Mouse (Mus musculus): Measurements from ENCODE around the gene 1700092M07Rik. TPM values are rescaled to one million over a fixed set of nuclear protein-coding genes. Genes with fewer than 3 reads are reported as not detected.
A peak's percentile ranks its signal among the peaks of the same experiment; 100 is the strongest.

Gene 1700092M07Rik
- polyA plus RNA-seq, 1 experiment: 2.2 TPM

- TF ChIP-seq POLR2A (IDR thresholded peaks at IDR 0.05; ENCODE audit: insufficient read depth, low read length): no peak
- no peak for TF ChIP-seq CTCF (IDR thresholded peaks at IDR 0.05; ENCODE audit: low read depth, low read length)
- no peak for TF ChIP-seq EP300 (IDR thresholded peaks at IDR 0.05; ENCODE audit: insufficient read depth, low read depth, low read length)
- peak overlapping the region; percentile 96 for H3K27ac ChIP-seq (ENCODE audit: insufficient read depth, low read length)
- no peaks in the 10 kb centered on the region for H3K27me3 ChIP-seq (ENCODE audit: control insufficient read depth, insufficient read depth, low read length, poor library complexity, severe bottlenecking)
- peak overlapping the region; percentile 72 for H3K4me3 ChIP-seq (ENCODE audit: low read depth, low read length)
- H3K9ac ChIP-seq (ENCODE audit: low read depth, poor library complexity, severe bottlenecking): peak overlapping the region; percentile 81
- peaks cover 54% of the 10 kb centered on the region for H3K36me3 ChIP-seq (ENCODE audit: control insufficient read depth, insufficient read depth, low read length, poor library complexity, severe bottlenecking)
- no peaks in the 10 kb centered on the region for H3K9me3 ChIP-seq (replicated peaks; ENCODE audit: control insufficient read depth, insufficient read depth, low read length, poor library complexity, severe bottlenecking)
- H3K4me1 ChIP-seq (ENCODE audit: control insufficient read depth, insufficient read depth, low read length): no peaks in the 10 kb centered on the region
These were observed 29.0 kb upstream of the 1700092M07Rik start for GRCm38 (mm10) chr19:8711506-8711905.

GRCm38 (mm10) chr19:8711949-8712869 lies 28.3 kb upstream of the 1700092M07Rik start:
- Histone ChIP-seq H3K27ac (ENCODE audit: insufficient read depth, low read length) (peak overlapping the region; percentile 96), H3K9ac (ENCODE audit: low read depth, poor library complexity, severe bottlenecking) (peak overlapping the region; percentile 81), H3K9me3 (replicated peaks; ENCODE audit: control insufficient read depth, insufficient read depth, low read length, poor library complexity, severe bottlenecking) (no peaks in the 10 kb centered on the region), H3K4me1 (ENCODE audit: control insufficient read depth, insufficient read depth, low read length) (no peaks in the 10 kb centered on the region), H3K36me3 (ENCODE audit: control insufficient read depth, insufficient read depth, low read length, poor library complexity, severe bottlenecking) (peaks cover 49% of the 10 kb centered on the region), H3K27me3 (ENCODE audit: control insufficient read depth, insufficient read depth, low read length, poor library complexity, severe bottlenecking) (no peaks in the 10 kb centered on the region), H3K4me3 (ENCODE audit: low read depth, low read length) (peak overlapping the region; percentile 81)
- TF ChIP-seq CTCF (IDR thresholded peaks at IDR 0.05; ENCODE audit: low read depth, low read length) (no peak), EP300 (IDR thresholded peaks at IDR 0.05; ENCODE audit: insufficient read depth, low read depth, low read length) (no peak), POLR2A (IDR thresholded peaks at IDR 0.05; ENCODE audit: insufficient read depth, low read length) (no peak)

DNA sequence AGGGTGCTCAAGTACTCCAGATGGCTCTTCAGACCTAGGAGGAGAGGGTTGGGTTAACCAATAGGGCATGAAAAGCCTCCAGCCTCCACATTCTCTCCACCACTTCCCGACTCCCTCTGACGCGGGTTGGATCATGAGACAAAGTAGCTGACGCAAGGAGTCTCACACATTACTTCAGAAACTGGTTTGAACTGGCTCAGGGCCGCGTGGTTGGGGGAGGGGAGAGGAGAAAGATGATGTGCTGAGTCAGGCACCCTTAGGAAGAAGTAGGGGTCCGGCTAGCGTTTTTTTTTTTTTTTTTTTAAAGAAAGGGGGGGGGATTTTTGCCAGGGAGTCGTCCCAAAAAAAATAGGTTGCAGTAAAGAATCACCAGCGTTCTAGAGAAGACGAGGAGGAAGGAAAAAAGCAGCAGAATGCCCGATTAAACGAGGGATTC lies 27.6 kb upstream of the 1700092M07Rik start:
- peak overlapping the region; percentile 81 for H3K9ac ChIP-seq (ENCODE audit: low read depth, poor library complexity, severe bottlenecking)
- H3K9me3 ChIP-seq (replicated peaks; ENCODE audit: control insufficient read depth, insufficient read depth, low read length, poor library complexity, severe bottlenecking): no peaks in the 10 kb centered on the region
- peak overlapping the region; percentile 96 for H3K27ac ChIP-seq (ENCODE audit: insufficient read depth, low read length)
- no peaks in the 10 kb centered on the region for H3K27me3 ChIP-seq (ENCODE audit: control insufficient read depth, insufficient read depth, low read length, poor library complexity, severe bottlenecking)
- H3K4me3 ChIP-seq (ENCODE audit: low read depth, low read length): peak overlapping the region; percentile 94
- H3K36me3 ChIP-seq (ENCODE audit: control insufficient read depth, insufficient read depth, low read length, poor library complexity, severe bottlenecking): peaks cover 43% of the 10 kb centered on the region
- H3K4me1 ChIP-seq (ENCODE audit: control insufficient read depth, insufficient read depth, low read length): no peaks in the 10 kb centered on the region
- TF ChIP-seq CTCF (IDR thresholded peaks at IDR 0.05; ENCODE audit: low read depth, low read length): no peak
- TF ChIP-seq EP300 (IDR thresholded peaks at IDR 0.05; ENCODE audit: insufficient read depth, low read depth, low read length): peak; percentile 93
- peak; percentile 41 for TF ChIP-seq POLR2A (IDR thresholded peaks at IDR 0.05; ENCODE audit: insufficient read depth, low read length)

GRCm38 (mm10) chr19:8713306-8713996 lies 27.1 kb upstream of the 1700092M07Rik start:
- H3K9ac ChIP-seq (ENCODE audit: low read depth, poor library complexity, severe bottlenecking): peak overlapping the region; percentile 81
- H3K27ac ChIP-seq (ENCODE audit: insufficient read depth, low read length): peak overlapping the region; percentile 96
- no peaks in the 10 kb centered on the region for H3K27me3 ChIP-seq (ENCODE audit: control insufficient read depth, insufficient read depth, low read length, poor library complexity, severe bottlenecking)
- peak overlapping the region; percentile 94 for H3K4me3 ChIP-seq (ENCODE audit: low read depth, low read length)
- no peaks in the 10 kb centered on the region for H3K9me3 ChIP-seq (replicated peaks; ENCODE audit: control insufficient read depth, insufficient read depth, low read length, poor library complexity, severe bottlenecking)
- peaks cover 38% of the 10 kb centered on the region for H3K36me3 ChIP-seq (ENCODE audit: control insufficient read depth, insufficient read depth, low read length, poor library complexity, severe bottlenecking)
- no peaks in the 10 kb centered on the region for H3K4me1 ChIP-seq (ENCODE audit: control insufficient read depth, insufficient read depth, low read length)
- TF ChIP-seq CTCF (IDR thresholded peaks at IDR 0.05; ENCODE audit: low read depth, low read length) (peak; percentile 65), EP300 (IDR thresholded peaks at IDR 0.05; ENCODE audit: insufficient read depth, low read depth, low read length) (peak; percentile 63), POLR2A (IDR thresholded peaks at IDR 0.05; ENCODE audit: insufficient read depth, low read length) (peak; percentile 93)

DNA sequence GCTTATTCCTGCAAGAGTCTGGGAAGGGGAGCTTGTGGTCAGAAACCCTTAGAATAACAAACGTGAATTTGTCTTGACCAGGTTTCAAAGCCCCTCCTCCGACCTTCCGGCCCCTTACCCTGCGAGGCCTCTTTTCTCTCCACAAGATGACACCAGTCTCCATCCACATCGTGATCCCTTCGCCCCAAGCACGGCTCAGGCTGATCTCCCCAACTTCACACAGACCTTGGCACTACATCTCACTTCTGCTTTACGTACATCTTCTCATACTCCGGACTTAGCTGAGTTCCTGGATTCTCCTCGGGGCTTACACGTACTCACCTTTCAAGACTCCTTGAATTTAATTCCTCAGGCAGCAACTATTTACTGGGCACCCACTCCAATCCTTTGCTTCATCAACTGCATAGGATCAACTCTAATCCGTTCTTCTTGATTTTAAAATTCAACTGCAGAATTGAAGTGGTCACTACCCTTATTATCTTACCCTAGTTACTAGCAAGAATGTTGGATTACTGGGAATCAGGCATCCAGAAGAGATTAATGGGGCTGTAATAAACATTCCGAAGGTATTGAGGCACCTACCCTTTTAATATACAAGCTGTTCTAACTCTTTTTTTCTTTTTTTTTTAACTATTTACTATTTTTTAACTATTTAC lies 26.4 kb upstream of the 1700092M07Rik start:
- peaks cover 31% of the 10 kb centered on the region for H3K36me3 ChIP-seq (ENCODE audit: control insufficient read depth, insufficient read depth, low read length, poor library complexity, severe bottlenecking)
- H3K4me3 ChIP-seq (ENCODE audit: low read depth, low read length): peak overlapping the region; percentile 94
- TF ChIP-seq CTCF (IDR thresholded peaks at IDR 0.05; ENCODE audit: low read depth, low read length) (no peak), POLR2A (IDR thresholded peaks at IDR 0.05; ENCODE audit: insufficient read depth, low read length) (no peak), EP300 (IDR thresholded peaks at IDR 0.05; ENCODE audit: insufficient read depth, low read depth, low read length) (no peak)
- peak overlapping the region; percentile 81 for H3K9ac ChIP-seq (ENCODE audit: low read depth, poor library complexity, severe bottlenecking)
- no peaks in the 10 kb centered on the region for H3K27me3 ChIP-seq (ENCODE audit: control insufficient read depth, insufficient read depth, low read length, poor library complexity, severe bottlenecking)
- H3K9me3 ChIP-seq (replicated peaks; ENCODE audit: control insufficient read depth, insufficient read depth, low read length, poor library complexity, severe bottlenecking): no peaks in the 10 kb centered on the region
- no peaks in the 10 kb centered on the region for H3K4me1 ChIP-seq (ENCODE audit: control insufficient read depth, insufficient read depth, low read length)
- H3K27ac ChIP-seq (ENCODE audit: insufficient read depth, low read length): peak overlapping the region; percentile 94
